Mouse (Mus musculus) right cerebral cortex, postnatal 10 days (tissue): Measurements from ENCODE around the gene Vps72.
"Not testable (repeated sequence)": the region's sequence is repeated elsewhere in the genome, so short reads cannot be mapped to it uniquely, and the experiment has no call there.

Experiments used
- DNase-seq, 2 experiments: peaks; one replicate each; pipeline ENCODE4 v3.0.0; 2021; ENCODE audit warnings: low spot score in 2 of 2

Vps72 gene

DNA sequence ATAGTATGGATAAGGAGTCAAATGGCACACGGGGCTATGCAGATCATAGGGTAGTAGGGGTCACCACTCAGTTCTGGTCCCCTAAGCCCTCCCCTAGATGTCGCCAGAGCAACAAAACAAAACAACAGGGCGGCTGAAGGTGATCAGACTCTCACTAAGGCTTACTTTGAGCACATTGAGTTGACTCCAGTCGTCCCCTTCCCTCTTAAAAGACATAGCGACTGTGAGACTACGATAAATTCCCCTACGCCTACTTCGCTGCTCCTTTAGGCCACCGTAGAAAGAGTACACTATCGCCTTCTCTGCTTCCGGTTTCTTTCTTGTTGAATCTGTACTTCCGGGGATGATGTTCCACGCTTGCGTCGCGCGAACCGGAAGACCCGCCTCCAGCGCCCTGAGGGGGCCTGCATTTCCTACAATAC lies 22.9 kb downstream of the Vps72 start, which contains the start of the genes Scnm1 and Lysmd1:
Gene Scnm1, minus strand, starts transcription at position 332 of the 422 bp plus-strand sequence.
Gene Lysmd1, plus strand, starts transcription at position 409 of the 422 bp plus-strand sequence.
- DNase-seq = peak; percentile 94 to 96

DNA sequence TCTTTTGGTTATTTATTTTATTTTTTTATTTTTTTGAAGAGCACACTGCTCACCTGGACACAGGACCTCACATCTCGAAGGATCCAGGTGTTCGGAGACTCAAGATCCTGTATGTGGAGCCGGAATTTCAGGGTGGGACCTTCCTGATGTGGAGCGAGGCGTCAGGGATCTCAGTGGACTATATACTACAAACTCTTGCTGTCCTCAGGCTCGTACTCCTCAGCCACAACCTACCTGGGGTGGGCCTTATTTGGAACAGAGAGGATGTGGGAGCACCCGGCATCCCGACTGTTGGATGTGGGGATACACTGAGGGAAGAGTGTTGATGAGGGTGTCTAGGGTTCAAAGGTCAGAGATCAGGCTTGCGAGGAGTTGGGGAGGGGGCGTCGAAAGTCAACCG lies 23.3 kb downstream of the Vps72 start:
- not testable (repeated sequence) for DNase-seq

DNA sequence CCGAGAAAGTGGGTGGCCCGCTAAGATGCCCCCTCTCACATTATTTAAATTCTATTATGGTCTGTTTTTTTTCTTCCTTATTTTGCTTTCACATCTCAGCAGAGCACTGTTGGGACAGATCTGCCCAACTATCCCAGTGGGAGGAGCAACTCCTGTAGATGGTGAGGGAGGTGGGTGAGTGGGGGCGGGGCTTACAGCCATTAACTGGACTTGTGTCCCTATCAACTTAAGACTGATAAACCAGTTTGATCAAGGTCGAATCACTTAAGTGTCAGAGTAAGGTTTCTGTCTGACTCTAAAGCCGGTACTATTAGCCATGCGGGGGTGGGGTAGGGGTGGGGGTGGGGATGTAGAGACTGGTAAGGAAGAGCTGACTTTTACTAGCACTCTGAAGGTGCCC lies 24.2 kb downstream of the Vps72 start:
- peak; percentile 68 to 69 for DNase-seq

DNA sequence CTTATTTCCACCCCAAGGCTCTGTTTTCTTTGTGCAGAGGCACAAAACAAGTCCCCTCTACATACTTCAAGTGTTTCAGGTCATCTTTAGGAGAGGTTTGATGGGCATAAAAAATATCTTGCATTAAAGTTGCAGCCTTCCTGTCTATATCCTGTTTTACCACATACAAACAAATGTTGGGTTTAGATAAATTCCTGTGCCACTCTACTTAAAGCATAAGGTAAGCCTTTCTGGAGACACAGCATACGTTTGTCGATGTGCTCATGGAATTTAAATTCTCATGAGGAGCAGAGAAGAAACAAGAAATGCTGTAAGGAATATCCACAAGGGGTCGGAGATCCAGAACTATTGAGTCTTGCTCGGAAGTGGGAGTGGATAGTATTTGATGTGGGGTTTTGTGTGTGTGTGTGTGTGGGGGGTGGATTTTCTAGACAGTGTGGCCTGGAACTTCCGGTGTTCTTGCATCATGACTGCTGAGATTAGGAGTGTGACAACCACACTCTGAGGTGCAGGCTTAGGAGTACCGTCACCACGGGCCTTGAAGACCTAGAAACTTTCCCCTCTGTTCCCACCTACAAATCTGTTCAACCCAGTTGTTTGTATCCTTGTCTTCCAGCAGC lies 24.7 kb downstream of the Vps72 start:
- no peak for DNase-seq

DNA sequence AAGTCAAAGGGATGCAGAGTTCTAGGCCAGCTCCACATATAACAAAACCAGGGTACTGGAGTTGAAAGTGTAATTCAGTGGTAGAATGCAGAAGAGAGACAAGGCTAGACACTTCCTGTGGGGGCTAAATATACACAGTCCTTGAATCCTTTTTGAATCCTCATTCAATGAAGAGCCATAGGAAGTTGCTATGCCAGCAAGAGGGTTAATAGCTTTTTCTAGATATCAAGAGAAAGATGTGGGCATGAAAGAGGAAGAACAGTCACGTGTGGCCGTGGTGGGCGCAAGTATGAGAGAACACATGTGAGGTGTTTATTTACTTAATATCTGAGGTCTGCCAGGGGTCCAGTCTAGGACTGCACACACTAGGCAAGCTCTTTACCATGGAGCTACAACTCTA lies 25.5 kb downstream of the Vps72 start:
- DNase-seq = no peak

DNA sequence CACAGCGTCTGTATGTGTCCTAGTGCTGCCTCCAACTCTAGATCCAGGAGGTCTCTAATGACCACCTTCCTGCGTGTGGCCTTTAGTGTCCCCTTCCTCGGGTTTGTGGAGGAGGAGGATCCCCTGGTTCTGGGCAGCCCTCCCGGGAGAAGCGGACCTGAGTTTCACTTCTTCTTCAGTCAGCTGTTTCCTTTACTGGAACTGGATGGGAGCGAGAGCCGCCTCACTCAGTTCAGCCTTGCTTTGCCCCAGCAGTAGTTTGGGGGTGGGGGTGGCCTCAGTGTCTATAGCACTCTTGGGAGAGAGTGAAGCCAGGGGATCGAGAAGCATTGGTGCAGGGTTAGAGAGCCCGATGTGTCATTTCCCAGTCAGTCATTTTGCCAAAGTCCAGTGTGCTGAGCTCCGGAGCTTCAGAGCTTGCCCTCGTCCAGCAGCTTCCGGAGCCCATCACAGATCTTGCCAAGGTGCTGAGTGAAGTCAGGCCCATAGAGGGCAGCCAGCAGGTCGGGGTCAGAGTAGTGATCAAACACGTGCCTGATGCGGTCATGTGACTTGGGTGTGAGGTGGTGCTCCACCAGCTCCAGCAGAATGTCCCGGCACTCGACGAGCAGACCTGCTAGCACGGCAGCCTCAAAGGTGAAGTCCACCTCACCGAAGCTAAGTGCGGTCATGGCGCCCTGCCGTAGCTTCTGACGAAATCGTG lies 28.9 kb downstream of the Vps72 start:
- DNase-seq = no peak

DNA sequence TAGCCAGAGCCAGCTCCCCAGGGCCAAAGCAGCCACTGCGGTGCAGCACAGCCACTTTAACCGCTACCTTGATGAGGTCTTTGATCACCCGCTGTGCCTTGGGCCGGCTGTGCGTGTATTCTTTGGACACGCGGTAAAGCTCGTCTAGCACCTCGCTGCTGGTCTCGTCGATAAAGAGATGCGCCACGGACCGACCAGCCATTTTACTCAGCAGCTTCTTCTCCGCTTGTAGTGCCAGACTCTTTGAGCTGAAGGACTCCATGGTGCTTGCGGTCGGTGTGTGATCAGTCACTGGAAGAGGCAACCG lies 29.4 kb downstream of the Vps72 start:
- no peak for DNase-seq

DNA sequence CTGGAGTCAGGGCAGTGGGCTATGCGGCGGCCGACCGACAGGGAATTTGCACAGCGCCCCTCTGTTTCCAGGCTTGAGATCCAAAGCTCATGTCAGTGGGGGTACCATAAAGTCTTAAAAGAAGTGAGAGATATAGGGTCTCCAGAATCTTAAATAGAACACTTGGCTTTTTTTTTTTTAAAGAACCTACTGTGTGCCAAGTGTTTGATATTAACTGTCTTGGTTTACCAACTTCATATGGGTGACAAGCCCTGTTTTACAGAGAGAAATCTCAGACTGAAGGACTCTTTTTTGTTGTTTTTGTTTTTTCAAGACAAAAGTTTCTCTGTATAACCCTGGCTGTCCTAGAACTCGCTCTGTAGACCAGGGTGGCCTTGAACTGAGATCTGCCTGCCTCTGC lies 30.0 kb downstream of the Vps72 start:
- no peak for DNase-seq

DNA sequence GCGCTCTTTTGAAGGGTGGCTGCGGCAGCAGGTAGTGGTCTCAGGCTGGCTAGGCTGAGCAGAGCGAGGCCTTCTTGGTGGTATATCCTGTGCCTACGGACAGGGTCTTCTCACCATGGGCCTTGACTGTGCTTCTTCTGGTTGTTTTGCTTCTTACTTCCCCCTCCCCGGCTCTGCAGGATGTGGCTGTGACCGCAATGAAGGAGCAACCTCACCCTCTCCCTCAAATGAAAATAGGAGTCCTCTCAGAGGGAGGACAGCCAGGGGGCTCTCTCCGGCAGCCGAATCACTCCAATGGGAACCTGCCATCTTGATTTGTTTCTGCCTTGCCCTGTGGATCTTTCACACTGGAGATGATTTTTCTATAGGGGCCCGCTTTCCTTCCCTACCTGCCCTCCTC lies 30.7 kb downstream of the Vps72 start:
- DNase-seq = no peak

DNA sequence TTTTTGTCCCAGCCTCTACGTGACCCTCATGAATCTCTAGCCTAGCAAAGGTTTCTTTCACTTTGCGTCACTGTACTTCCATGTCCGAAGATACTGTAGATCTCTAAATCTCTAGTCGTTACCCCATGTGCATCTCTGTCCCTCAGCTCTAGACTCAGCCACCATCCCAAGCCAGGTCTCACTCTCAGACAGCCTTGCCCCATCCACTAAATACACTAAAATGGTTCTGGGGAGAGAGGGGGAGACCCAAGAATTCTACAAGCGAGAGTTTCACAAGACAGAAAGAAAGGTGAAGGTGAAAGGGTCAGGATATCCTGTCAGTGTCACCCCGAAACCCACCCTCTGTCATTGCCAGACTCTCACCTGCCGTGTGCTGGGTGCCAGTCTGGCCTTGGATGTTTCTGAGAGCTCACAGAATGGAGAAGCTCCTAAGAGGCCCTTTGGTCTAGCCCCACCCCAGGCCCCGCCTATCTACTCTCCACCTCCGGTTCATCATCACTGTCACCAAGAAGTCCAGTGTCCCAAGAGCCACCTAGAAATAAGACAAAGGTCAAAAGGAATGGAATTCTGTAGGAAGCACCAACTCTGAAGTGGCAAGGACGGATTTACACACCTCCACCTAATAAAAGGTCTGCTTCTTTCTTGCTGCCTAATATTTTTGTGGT lies 31.3 kb downstream of the Vps72 start, which contains the start of gene Tnfaip8l2:
Gene Tnfaip8l2, minus strand, starts transcription at position 409 of the 665 bp plus-strand sequence.
- no peak for DNase-seq

DNA sequence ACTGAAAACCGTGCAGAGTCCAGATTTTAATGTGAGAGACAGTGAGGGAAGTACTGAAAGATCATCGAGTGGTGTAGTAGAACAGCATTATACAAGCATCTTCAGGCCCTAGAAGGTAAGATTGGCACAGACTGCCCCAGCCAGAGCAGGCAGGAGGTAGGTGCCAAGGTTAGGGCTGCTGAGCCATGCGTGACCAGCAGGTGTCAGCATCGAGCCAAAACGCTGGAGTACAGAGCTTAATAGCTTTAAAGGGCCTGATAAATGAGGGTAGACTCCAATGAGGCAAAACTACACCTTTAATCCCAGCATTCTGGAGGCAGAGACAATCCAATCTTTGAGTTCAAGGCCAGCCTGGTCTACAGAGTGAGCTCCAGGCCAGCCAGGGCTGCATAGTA lies 31.8 kb downstream of the Vps72 start:
- DNase-seq = peak; percentile 79 to 90

DNA sequence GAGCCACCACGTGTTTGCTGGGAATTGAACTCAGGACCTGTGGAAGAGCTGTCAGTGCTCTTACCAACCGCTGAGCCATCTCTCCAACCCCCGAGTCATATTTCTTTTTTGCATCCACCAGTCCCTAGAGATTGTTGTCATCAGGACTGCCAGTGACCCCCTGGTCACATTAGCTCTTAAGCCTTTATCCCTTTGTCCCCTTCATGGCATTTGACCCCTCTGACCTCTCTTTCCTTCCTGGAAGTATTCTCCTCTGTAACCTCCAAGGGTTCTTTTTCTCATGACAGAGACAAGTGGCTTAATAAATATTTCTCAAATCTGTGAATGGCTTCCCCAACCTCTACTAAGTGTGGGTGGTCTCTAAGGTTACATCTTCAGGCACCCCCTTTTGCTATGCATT lies 37.1 kb downstream of the Vps72 start:
- no peak for DNase-seq

DNA sequence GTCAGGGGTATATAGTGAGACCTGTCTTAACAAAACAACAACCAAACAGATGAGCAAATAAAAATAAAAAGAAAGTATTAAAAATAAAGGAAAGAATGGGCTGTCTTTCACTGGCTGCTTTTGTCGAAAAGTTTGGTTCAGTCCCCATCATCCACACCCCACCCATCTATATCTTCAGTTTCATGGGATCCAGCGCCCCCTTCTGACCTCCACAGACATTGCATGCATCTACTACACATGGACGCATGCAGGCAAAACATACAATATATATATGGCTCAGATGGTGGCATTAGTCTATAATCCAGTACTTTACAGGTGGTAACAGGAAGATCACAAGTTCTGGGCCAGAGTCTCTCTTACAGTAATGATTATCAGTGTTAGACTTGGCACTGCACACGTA lies 43.1 kb downstream of the Vps72 start:
- no peak for DNase-seq

DNA sequence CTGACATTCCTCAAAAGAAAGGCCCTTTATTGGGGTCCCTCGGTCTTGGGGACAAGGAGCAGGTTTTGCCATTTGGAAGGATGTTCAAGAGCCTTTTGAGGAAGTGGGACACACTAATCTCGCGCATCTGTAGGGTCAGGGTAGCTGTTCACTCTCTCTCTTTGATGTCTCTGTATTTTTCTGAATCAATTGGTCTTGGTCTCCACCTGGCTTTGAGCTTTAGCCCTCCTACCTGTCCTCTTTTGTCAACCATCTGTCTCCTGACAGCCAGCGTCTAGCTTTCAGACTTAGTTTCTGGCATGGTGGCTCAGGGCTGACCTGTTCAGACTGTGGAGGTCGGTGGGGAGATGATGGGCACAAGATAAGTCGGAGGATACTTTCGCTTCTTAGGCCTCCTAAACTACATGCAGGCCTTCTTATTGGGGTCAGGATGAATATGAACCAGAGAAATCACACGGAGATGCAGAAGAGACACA lies 48.7 kb downstream of the Vps72 start:
- DNase-seq = no peak

DNA sequence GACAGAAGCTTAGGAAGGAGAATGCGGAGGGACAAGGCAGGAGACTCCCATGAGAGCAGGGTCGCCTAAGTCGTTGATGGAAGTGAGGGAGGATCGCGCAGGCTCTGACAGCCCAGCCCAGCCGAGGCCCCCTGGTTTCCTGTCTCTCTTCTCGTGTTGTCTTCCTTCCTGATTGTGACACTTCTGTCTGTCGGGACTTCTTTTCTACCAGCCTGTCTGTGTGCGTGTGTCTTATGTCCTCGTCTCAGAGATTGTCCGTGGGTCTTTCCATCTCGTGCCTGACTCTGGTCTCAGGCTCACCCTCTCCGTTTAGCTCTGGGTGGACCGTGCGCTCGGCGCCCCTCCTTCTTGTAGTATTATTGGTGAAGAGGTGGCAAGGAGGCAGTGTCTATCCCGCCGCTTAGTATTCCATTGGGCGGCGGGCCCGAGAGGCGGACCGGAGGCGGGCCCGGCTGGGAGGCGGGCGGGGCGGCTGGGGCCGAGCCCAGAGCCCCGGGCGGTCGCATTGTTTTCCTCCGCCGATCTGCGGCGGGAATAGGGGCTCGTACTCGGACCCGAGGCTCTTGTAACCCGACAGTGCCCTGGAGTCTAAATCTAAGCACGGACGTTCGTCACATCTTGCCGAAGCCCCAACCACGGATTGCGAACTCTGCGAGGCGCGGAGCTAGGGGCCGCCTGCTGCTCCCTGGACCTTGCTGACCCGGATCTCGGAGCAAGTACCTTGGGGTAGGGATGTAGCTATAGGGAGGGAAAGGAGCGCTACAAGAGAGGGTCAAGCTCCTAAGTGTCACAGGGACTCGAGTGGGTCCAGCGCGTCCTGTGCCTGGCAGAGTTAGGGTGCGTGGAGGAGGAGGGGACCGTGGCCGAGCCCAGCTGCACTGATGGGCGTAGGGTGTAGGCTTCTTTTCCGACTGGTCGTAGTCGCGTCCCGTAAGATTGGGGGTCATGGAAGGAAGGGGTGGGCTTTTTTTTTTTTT lies 49.5 kb downstream of the Vps72 start, which contains the start of gene Sema6c:
Gene Sema6c, plus strand, starts transcription at position 471 of the 977 bp plus-strand sequence.
- DNase-seq = peak; percentile 95

DNA sequence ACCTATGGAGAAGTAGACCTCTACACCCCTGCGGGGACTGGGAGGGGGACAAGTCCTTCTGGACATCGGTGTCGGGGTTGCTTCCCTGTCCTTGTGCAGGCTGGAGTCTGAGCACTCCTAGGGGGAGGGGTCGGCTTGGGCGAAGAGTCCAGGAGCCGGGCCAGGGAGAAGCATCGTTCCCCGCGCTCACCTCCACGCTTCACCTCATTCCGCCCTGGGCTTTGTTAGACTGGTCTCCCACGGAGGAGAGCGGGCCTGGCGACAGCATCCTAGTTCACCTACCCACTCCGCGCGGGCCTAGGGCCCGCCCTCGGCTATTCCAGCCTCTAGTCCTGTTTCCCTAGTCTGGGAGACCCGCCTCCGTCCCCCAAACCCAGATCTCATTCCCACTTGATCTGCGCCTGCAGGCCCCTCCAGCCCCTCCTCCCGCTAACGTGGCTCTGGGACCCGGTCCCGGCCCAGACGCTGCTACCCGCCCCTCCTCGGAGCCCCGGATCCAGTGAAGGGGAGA lies 50.3 kb downstream of the Vps72 start:
- DNase-seq = peak in 1 of 2 experiments; percentile 55

DNA sequence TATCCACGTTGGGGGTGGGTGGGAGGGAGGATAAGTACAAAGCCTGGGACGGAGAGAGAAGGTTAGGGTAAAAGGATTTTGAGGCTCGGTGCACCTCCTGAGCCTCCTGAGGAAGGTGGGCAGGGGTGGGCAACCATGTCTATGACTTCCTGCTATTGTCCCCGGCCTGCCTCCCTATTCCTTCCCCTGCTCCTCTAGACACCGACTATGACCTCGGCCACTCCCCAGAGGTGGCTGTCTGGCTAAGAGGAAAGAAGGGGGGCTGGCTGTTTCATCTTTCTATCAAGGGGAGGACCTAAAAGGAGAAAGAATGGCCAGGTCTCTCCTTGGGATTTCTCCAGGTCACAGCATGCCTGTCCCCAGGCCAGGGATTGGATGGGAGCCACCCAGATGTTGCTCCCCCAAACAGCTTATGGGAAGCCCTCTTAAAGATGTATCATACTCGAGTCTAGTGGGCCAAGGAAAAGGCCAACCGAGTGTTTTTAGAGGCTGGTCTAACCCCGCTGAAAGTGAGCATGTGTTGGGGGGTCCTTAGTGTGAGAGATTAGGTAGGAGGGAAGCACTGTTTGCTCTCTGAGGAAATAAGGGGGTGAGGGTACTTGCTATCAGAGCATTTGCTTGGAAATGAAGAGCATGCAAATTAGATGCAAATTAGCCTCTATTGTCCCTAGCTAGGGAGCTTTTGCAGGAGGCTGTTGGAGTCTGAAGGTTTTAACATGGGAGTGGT lies 51.0 kb downstream of the Vps72 start:
- no peak for DNase-seq

DNA sequence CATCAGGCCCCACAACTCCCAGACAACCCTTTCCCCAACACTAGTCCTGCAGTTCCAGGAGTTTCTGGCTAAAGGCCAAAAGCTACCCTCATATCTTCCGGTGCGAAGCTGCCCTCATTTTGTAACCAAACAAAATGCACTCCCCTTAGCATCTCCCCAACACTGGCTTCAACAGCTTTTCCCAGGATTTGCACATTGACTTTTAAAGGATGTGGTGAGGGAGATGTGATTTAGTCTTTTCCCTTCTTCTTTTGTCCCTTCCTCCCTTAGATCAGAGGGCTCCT lies 51.5 kb downstream of the Vps72 start:
- DNase-seq = no peak

DNA sequence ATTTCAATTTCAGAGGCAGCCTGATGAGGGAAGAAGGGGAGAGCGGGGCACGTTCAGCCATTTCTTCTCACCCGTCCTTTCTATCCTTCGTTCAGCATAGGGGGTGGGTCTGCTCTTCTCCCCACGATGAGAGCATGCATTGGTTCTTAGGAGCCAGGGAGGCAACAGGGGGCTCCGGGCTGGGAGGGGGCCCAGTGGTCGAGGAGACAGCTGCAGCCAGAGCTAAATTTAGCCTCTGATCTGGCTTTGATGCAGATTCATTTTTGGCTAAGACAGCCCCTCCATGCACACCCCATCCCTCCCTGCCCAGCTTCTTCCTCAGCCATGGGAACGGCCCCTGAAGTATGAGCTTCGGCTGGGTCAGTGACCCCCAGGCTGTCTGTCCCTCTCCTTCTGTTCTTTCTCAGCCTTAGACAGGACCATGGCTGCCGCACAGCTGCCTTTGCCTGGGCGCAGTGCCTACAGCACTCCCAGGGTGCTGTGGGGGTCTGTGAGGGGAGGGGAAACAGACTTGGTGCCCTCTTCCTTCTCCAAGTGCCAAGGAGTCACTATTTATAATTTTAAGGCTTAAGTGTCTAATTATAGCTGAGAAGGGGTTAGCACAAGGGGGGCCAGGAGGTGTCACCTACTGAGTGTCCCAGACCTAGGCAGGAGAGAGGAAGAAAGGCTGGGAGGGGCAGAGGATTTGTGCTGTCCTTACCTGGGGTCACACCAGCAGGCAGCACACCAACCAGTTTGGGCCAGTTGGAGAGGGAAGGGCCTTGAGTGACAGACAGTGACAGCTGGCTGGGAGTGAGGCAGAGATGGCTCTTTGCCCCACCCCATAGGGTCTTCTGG lies 52.8 kb downstream of the Vps72 start:
- DNase-seq = no peak

DNA sequence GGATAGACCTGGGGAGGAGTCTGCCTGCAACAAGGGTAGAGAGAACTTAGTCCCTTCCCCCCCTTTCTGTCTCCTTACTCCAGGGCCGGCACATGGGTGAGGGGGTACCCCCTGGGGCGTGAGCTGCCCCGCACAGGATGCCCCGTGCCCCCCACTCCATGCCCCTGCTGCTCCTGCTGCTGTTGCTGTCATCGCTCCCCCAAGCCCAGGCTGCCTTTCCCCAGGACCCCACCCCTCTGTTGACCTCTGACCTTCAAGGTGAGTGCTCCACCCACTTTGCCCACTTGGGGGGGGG lies 53.4 kb downstream of the Vps72 start:
- no peak for DNase-seq
